Mouse (Mus musculus) inflammation-experienced regulatory T-cells, adult 6 months (primary cell): ENCODE data around the gene Rhox2g. TPM values are rescaled to one million over a fixed set of nuclear protein-coding genes. Genes with fewer than 3 reads are reported as not detected.
"Not testable (repeated sequence)": the region's sequence is repeated elsewhere in the genome, so short reads cannot be mapped to it uniquely, and the experiment has no call there.

ENCODE experiments used
- ATAC-seq: one replicate; pipeline ENCODE4 v1.8.0; 2017
- polyA plus RNA-seq, 3 experiments: library from polyadenylated mRNA; unstranded; fragments of 100-300 nt; shearing (Covaris generic); gene quantifications; one replicate each; pipeline ENCODE4 v1.2.1; 2017

Gene Rhox2g
- not detected for polyA plus RNA-seq

GRCm38 (mm10) chrX:37643370-37643769 is at the start of gene Rhox2g:
Gene Rhox2g (minus strand): TSS chrX:37643470.
- ATAC-seq: not testable (repeated sequence)

- ATAC-seq: no peak
Measured at GRCm38 (mm10) chrX:37692261-37692660, 49.0 kb upstream of the Rhox2g start.

GRCm38 (mm10) chrX:37683031-37683715 is 39.9 kb upstream of the Rhox2g start:
- ATAC-seq: no peak

GRCm38 (mm10) chrX:37673177-37673576 is 29.9 kb upstream of the Rhox2g start, which contains the start of gene Rhox2h:
Gene Rhox2h (minus strand): TSS chrX:37673277.
- ATAC-seq: not testable (repeated sequence)

GRCm38 (mm10) chrX:37668664-37669063 is 25.4 kb upstream of the Rhox2g start, which contains the start of gene Rhox3h:
Gene Rhox3h (minus strand): TSS chrX:37668764.
- not testable (repeated sequence) for ATAC-seq

- not testable (repeated sequence) for ATAC-seq
Measured at GRCm38 (mm10) chrX:37651227-37651626, 8.0 kb upstream of the Rhox2g start, which contains the start of gene Rhox4g. Gene Rhox4g (minus strand): TSS chrX:37651327.

- not testable (repeated sequence) for ATAC-seq
Measured at GRCm38 (mm10) chrX:37628512-37628911, 14.8 kb downstream of the Rhox2g start, which contains the start of gene Rhox3g. Gene Rhox3g (minus strand): TSS chrX:37628612.

GRCm38 (mm10) chrX:37607604-37608003 is 35.7 kb downstream of the Rhox2g start, which contains the start of gene Rhox4f:
Gene Rhox4f (minus strand): TSS chrX:37607704.
- ATAC-seq: not testable (repeated sequence)

Other genes with a start within 250 kb of the Rhox2g start
- gene Rhox2b, start 231.4 kb downstream of the Rhox2g start, polyA plus RNA-seq: not detected
- not detected for gene Rhox4b, start 211.0 kb downstream of the Rhox2g start, polyA plus RNA-seq
- gene Rhox2c, start 189.8 kb downstream of the Rhox2g start, polyA plus RNA-seq: not detected
- gene Rhox3c, start 184.9 kb downstream of the Rhox2g start, polyA plus RNA-seq: not detected
- not detected for gene Rhox4c, start 163.1 kb downstream of the Rhox2g start, polyA plus RNA-seq
- gene Rhox2d, start 150.0 kb downstream of the Rhox2g start, polyA plus RNA-seq: not detected
- not detected for gene Rhox4d, start 129.1 kb downstream of the Rhox2g start, polyA plus RNA-seq
- gene Rhox2e, start 113.0 kb downstream of the Rhox2g start, polyA plus RNA-seq: not detected
- gene Rhox3e, start 101.5 kb downstream of the Rhox2g start, polyA plus RNA-seq: not detected
- not detected for gene Rhox4e, start 86.1 kb downstream of the Rhox2g start, polyA plus RNA-seq
- gene Rhox2f, start 72.1 kb downstream of the Rhox2g start, polyA plus RNA-seq: not detected
- not detected for gene Rhox3f, start 62.5 kb downstream of the Rhox2g start, polyA plus RNA-seq
- gene Rhox4f, start 35.8 kb downstream of the Rhox2g start, polyA plus RNA-seq: not detected
- gene Rhox3g, start 14.9 kb downstream of the Rhox2g start, polyA plus RNA-seq: not detected
- gene Rhox4g, start 7.9 kb upstream of the Rhox2g start, polyA plus RNA-seq: not detected
- not detected for gene Rhox3h, start 25.3 kb upstream of the Rhox2g start, polyA plus RNA-seq
- not detected for gene Rhox2h, start 29.8 kb upstream of the Rhox2g start, polyA plus RNA-seq
- not detected for gene Rhox5, start 161.4 kb upstream of the Rhox2g start, polyA plus RNA-seq
- gene Rhox6, start 183.4 kb upstream of the Rhox2g start, polyA plus RNA-seq: not detected
- gene Rhox7a, start 188.2 kb upstream of the Rhox2g start, polyA plus RNA-seq: not detected
- under 1 TPM in 2 of 3 experiments, not detected in 1; 0.28 to 0.30 TPM for gene Rhox8, start 235.5 kb upstream of the Rhox2g start, polyA plus RNA-seq